Mouse (Mus musculus) hindbrain, embryonic 11.5 days (tissue): Measurements from ENCODE around the gene Fto. TPM values are rescaled to one million over a fixed set of nuclear protein-coding genes. Genes with fewer than 3 reads are reported as not detected.

ENCODE experiments used
- ATAC-seq: fragments of 200-750 bp; cut with Nextera tagmentation; 2 replicates; pipeline ENCODE4 v1.8.0; 2017; ENCODE audit warnings: mild to moderate bottlenecking, moderate TSS enrichment, moderate library complexity; ENCODE audit not compliant: low FRiP score
- DNase-seq: peaks from one replicate; pipeline ENCODE4 v3.0.0-alpha.2; 2015; ENCODE audit warnings: low spot score
- H3K27ac ChIP-seq: fragments of 300-500 bp; sonication (generic); 2 replicates; pipeline ENCODE4 v1.5.1; 2014; ENCODE audit warnings: mild to moderate bottlenecking, low read depth, low read length
- H3K27me3 ChIP-seq: fragments of 300-500 bp; sonication (generic); 2 replicates; pipeline ENCODE4 v1.6.1; 2014; ENCODE audit warnings: mild to moderate bottlenecking, low read length, moderate library complexity, mixed read lengths; ENCODE audit not compliant: control insufficient read depth, insufficient read depth
- H3K36me3 ChIP-seq: fragments of 300-500 bp; sonication (generic); 2 replicates; pipeline ENCODE4 v1.6.1; 2014; ENCODE audit warnings: mild to moderate bottlenecking, low read length, moderate library complexity, mixed read lengths; ENCODE audit not compliant: control insufficient read depth, insufficient read depth
- H3K4me1 ChIP-seq: fragments of 300-500 bp; sonication (generic); replicated peaks from 2 replicates; pipeline ENCODE4 v1.6.1; 2014; ENCODE audit warnings: low read length, mixed read lengths; ENCODE audit not compliant: control insufficient read depth, insufficient read depth
- H3K4me2 ChIP-seq: fragments of 300-500 bp; sonication (generic); replicated peaks from 2 replicates; pipeline ENCODE4 v1.6.1; 2014; ENCODE audit warnings: mild to moderate bottlenecking, low read depth, low read length
- H3K4me3 ChIP-seq: fragments of 300-500 bp; sonication (generic); 2 replicates; pipeline ENCODE4 v1.5.1; 2014; ENCODE audit warnings: low read depth, low read length
- H3K9ac ChIP-seq: fragments of 300-500 bp; sonication (generic); 2 replicates; pipeline ENCODE4 v1.6.1; 2014; ENCODE audit warnings: low read depth, low read length
- H3K9me3 ChIP-seq: fragments of 300-500 bp; sonication (generic); 2 replicates; pipeline ENCODE4 v1.6.1; 2016; ENCODE audit warnings: low read length; ENCODE audit not compliant: control insufficient read depth
- whole genome bisulfite sequencing: fragments of 180-500 bp; shearing (Covaris S2); extraction: QIAGEN DNeasy Blood & Tissue Kit; methylation state at CpG from one replicate; pipeline ENCODE4 v1.1.7; 2014; 5-methylcytosine and 5-hydroxymethylcytosine counted together
- polyA plus RNA-seq: library from polyadenylated mRNA; unstranded; fragments of >200 nt; fragmentation: Nextera tagmentation; extraction: Ambion mirVana; gene quantifications from 2 replicates; pipeline ENCODE4 v1.2.1, GENCODE M21; 2014

The Fto gene
- polyA plus RNA-seq, 1 experiment from 2014 or later: 94.7 TPM

DNA sequence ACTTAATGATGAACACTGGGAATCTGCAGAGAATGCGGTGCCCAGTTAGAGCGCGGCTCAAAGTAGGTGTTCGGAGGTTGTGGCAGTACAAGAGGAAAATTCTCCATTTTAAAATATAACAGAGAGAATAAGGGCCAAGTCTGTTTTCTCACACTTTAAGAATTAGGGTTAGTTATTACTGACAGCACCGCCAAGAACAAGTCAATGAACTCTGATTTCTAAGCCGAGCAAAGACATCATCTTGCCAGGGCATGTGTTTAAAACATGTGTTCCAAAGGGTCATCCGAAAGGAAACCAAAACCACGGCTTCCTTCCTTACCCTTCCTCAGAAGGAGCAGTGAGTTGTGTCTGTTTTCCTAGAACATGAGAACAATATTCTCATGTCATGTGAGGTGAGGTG is 226.3 kb downstream of the Fto start:
- DNase-seq: no peak
- no peak overlapping the region for H3K4me2 ChIP-seq
- no peak for ATAC-seq

DNA sequence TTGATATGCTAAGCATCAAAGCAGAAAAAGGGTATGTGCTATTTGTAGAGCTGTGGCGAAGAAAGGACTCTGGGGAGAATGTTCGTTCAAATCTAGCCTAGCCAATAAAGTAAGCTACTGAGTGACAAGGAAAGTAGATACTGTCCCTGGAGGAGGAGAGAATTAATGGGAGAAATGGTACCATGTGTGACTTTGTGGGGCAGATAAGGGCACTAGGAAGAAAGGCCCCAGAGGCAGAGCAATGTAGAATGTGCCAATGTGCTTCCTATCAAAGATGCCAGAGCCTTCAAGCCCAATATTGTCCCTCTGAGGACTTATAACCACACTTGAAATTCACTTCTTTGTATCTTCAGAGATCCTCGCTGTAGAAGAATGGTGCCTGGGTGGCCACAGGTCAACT is 227.9 kb downstream of the Fto start:
- DNase-seq (no peak), ATAC-seq (no peak)
- no peak overlapping the region for H3K9ac ChIP-seq
- no peaks in the 10 kb centered on the region for H3K36me3 ChIP-seq
- no peaks in the 10 kb centered on the region for H3K27me3 ChIP-seq
- 95% methylated on average over 3 of the region's 3 CpGs for WGBS
- no peak overlapping the region for H3K27ac ChIP-seq
- no peaks in the 10 kb centered on the region for H3K9me3 ChIP-seq
- H3K4me1 ChIP-seq: peaks cover 6% of the 10 kb centered on the region
- no peak overlapping the region for H3K4me3 ChIP-seq
- H3K4me2 ChIP-seq: no peak overlapping the region

More for the DNA sequence above, 226.3 kb downstream of the Fto start:
- no peaks in the 10 kb centered on the region for H3K9me3 ChIP-seq
- no peaks in the 10 kb centered on the region for H3K27me3 ChIP-seq
- H3K27ac ChIP-seq: no peak overlapping the region
- H3K4me3 ChIP-seq: no peak overlapping the region
- H3K36me3 ChIP-seq: no peaks in the 10 kb centered on the region
- 85% methylated on average over 8 of the region's 8 CpGs for WGBS
- H3K4me1 ChIP-seq: peaks cover 6% of the 10 kb centered on the region
- no peak overlapping the region for H3K9ac ChIP-seq

DNA sequence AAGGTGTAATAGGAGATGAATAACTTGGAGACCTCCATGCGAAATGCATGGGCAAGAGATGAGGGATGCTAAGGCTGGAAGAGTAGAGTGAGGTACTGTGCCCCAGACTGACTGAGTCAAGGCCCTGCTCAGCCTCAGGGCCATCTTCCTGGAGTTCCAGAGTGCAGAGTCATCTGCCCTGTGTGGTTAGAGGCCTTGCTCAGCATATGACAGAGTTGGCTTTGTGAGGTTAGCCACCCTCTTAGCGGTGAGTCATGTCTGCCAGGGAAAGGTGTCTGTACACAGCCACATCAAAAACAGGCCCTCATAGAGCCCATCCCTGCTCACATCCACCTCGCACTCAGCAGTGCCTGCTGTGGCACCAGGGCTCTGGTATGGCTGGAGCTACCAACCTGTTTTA is 232.2 kb downstream of the Fto start:
- ATAC-seq (no peak), DNase-seq (no peak)
- H3K27ac ChIP-seq: no peak overlapping the region
- no peak overlapping the region for H3K4me3 ChIP-seq
- H3K9me3 ChIP-seq: no peaks in the 10 kb centered on the region
- WGBS: 87% methylated on average over 3 of the region's 3 CpGs
- H3K4me2 ChIP-seq: no peak overlapping the region
- no peak overlapping the region for H3K9ac ChIP-seq
- no peaks in the 10 kb centered on the region for H3K4me1 ChIP-seq
- no peaks in the 10 kb centered on the region for H3K27me3 ChIP-seq
- H3K36me3 ChIP-seq: no peaks in the 10 kb centered on the region

DNA sequence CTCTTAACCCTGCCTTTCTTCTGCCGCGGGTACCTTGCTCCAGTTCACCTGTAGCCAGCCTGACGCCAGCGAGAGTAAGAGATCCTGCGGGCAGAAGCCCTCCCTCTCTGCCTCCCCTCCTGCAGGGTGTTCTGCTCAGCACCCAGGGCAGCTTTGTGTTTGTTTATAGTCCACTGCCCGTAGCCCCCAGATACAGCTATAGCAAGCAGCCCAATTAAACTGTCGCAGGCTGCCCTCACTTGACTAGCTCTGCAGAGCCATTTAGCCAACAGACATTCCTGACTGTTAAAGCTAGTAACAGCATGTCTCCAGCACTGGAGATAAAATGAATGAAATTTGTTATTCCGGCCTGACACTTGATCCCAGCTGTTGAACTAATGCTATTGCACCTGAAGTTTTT is 233.3 kb downstream of the Fto start:
- Histone ChIP-seq H3K36me3 (no peaks in the 10 kb centered on the region), H3K9ac (no peak overlapping the region), H3K4me1 (no peaks in the 10 kb centered on the region), H3K27me3 (no peaks in the 10 kb centered on the region), H3K4me3 (no peak overlapping the region), H3K4me2 (no peak overlapping the region), H3K27ac (no peak overlapping the region), H3K9me3 (no peaks in the 10 kb centered on the region)
- no peak for ATAC-seq
- WGBS: 52% methylated on average over 8 of the region's 8 CpGs
- DNase-seq: no peak

DNA sequence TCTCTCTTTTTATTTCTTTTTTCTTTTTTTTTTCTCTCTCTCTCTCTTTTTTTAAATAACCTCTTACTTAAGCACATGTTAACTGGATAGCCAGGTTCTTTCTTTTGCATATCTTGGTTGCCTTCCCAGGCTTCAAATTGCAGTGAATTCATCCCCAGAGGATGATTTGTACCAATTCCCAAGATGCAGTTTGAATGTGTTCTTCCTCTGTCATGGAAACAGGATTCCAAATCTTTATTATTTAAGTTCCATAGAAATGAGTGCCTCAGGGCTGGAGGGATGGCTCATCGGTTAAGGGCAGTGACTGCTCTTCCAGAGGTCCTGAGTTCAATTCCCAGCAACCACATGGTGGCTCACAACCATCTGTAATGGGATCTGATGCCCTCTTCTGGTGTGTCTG is 236.8 kb downstream of the Fto start:
- Histone ChIP-seq H3K4me1 (0 out of 2 replicates have a peak, but pooled peaks cover 2% of the 10 kb centered on the region), H3K27ac (no peak overlapping the region), H3K4me3 (no peak overlapping the region), H3K36me3 (no peaks in the 10 kb centered on the region), H3K27me3 (no peaks in the 10 kb centered on the region), H3K9me3 (no peaks in the 10 kb centered on the region), H3K9ac (no peak overlapping the region), H3K4me2 (no peak overlapping the region)
- DNase-seq (no peak), ATAC-seq (no peak)
- 94% methylated on average over 1 of the region's 1 CpGs for WGBS

DNA sequence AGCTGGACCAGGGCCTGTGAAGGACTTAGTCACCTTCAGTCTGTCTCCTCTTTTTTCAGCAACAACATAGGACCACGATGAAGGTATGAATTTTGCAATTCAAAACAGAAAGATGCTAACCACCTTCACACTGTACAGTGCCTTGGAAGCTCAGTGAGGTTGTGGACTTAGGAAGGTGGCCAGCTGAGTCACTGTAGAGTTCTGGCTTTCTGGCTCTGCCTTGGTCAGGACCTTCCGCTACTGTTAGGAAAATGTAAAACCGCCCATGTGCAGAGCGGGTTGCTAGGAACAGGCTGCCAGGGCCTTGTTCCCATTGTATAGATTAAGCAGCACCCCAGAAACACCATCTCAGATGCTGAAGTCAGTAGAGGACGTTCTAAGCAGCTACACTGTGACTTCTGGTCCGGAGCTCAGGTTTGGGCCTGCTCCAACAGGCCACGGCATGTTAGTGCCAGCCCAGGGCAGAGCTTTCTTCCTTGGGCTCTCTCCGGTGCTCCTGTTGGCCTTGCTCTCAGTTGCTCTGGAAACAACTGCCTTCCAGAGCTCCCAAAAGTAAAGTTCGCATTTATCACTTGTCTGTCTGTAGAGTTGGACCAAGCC is 237.9 kb downstream of the Fto start:
- Histone ChIP-seq H3K4me3 (no peak overlapping the region), H3K4me2 (no peak overlapping the region), H3K36me3 (no peaks in the 10 kb centered on the region), H3K4me1 (0 out of 2 replicates have a peak, but pooled peaks cover 2% of the 10 kb centered on the region), H3K9me3 (no peaks in the 10 kb centered on the region), H3K9ac (no peak overlapping the region), H3K27ac (no peak overlapping the region), H3K27me3 (no peaks in the 10 kb centered on the region)
- ATAC-seq (no peak), DNase-seq (no peak)
- 81% methylated on average over 9 of the region's 9 CpGs for WGBS

DNA sequence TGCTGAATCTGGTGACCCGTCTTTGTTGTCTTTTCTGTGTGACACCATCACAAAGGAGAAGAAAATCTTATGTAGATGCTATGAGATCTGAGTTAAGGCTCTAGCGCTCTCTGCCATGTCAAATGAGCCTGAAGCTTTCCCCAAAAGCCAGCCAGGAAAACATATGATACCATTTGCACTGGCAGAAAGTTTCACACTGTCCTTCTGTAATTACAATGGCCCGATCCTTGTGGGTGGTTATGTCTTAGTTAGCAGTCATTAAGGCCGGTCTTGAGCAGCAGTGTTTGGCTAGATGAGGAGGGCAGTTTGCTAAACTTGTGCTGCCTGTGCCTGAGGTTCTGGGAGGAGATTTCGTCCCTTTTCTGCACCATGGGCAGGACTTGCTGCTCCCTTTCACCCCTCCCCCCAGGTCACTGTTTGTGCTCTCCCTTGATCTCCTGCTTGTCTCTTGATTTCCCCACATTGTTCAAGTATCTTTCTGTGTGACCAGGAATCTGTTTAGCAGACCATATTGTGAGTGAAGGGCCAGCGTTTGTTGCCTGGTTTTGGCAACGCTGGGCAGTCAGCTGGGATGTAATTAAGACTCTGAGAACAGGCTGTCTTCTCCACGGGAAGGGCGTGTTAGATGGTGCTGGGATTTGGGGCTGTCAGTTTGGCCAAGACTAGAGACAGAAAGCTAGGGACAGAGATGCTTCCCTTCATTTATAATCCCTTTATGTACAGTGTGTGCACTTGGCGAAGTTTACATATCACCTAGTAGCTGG is 238.6 kb downstream of the Fto start:
- DNase-seq: peak; percentile 30
- 40% methylated on average over 10 of the region's 10 CpGs for WGBS

DNA sequence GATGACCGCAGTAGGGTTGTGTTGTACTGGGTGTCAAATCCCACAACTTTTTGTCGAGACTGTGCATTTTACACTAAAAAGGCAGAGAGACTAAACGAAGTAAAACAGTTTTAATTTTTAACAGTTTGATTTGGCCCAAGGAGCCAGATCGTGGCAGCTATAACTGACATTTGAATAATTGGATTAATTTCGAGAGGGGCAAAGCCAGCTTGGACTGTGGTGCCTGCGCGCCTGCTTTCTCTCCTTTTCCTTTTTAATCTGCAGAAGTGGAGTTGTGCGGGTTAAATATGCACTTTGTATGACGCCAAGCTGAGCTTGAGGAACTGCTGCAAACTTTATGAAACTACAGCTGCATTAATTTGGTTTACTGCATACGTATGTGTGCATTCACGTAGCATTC is 239.3 kb downstream of the Fto start:
- Histone ChIP-seq H3K4me2 (no peak overlapping the region), H3K36me3 (no peaks in the 10 kb centered on the region), H3K4me3 (no peak overlapping the region), H3K9me3 (no peaks in the 10 kb centered on the region), H3K27ac (no peak overlapping the region), H3K27me3 (no peaks in the 10 kb centered on the region), H3K9ac (no peak overlapping the region), H3K4me1 (0 out of 2 replicates have a peak, but pooled peaks cover 2% of the 10 kb centered on the region)
- ATAC-seq: no peak
- DNase-seq: no peak
- 89% methylated on average over 11 of the region's 11 CpGs for WGBS

More for the DNA sequence above, 238.6 kb downstream of the Fto start:
- no peak overlapping the region for H3K4me2 ChIP-seq
- H3K27ac ChIP-seq: 0 out of 2 replicates have a peak overlapping the region, but pooled peaks have one; percentile 2
- 0 out of 2 replicates have a peak, but pooled peaks cover 2% of the 10 kb centered on the region for H3K4me1 ChIP-seq
- no peaks in the 10 kb centered on the region for H3K27me3 ChIP-seq
- no peak for ATAC-seq
- no peak overlapping the region for H3K4me3 ChIP-seq
- no peaks in the 10 kb centered on the region for H3K9me3 ChIP-seq
- H3K36me3 ChIP-seq: no peaks in the 10 kb centered on the region
- no peak overlapping the region for H3K9ac ChIP-seq

DNA sequence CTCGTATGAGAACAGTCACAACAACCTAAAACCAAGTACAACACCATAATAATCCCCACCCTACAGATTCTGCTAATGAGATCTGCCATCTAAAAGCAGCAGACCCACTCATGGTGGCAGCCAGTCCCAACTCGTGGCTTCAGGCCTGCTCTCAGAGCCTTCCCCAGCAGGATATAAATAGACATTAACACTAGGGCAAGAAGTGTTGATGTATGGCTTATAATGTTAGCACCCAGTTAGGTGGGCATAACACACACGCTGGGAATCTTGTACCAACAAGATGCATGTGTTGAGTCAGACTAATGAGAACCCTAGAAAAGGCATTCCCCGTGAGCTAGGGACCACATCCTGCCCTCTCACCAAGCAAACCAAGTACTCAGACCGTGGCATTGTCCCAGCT is 240.1 kb downstream of the Fto start:
- Histone ChIP-seq H3K9ac (no peak overlapping the region), H3K27ac (no peak overlapping the region), H3K36me3 (no peaks in the 10 kb centered on the region), H3K9me3 (no peaks in the 10 kb centered on the region), H3K4me2 (no peak overlapping the region), H3K4me3 (no peak overlapping the region), H3K27me3 (no peaks in the 10 kb centered on the region), H3K4me1 (0 out of 2 replicates have a peak, but pooled peaks cover 2% of the 10 kb centered on the region)
- ATAC-seq (no peak), DNase-seq (no peak)
- WGBS: 76% methylated on average over 5 of the region's 5 CpGs
